In genomic region chr8:85076001-85076400, GRCm38 (mm10) we compare ENCODE assay signal across 9 mouse cellular contexts. TPM values are rescaled to one million over a fixed set of nuclear protein-coding genes. Genes with fewer than 3 reads are reported as not detected.
DNase-seq lines count a peak whose midpoint lies in the region; ATAC-seq and TF ChIP-seq lines count a peak whose summit lies in the region.
"Had no signal": no experiment of that assay in that cellular context is flagged by ENCODE, and none has a peak within 500 bp of the region (broad histone marks: within the 10 kb centered on the region; RNA-seq: fewer than 3 reads in every experiment).

No protein-coding gene starts in this region.

- H3K36me3 ChIP-seq in intestine, postnatal 0 days (ENCODE audit: control insufficient read depth, insufficient read depth): peaks cover 39% of the 10 kb centered on the region
- peaks cover 21% of the 10 kb centered on the region for H3K36me3 ChIP-seq in intestine, embryonic 15.5 days
- peaks cover 37% of the 10 kb centered on the region for H3K36me3 ChIP-seq in ES-Bruce4 (ENCODE audit: control insufficient read depth, insufficient read depth, low read length, poor library complexity, severe bottlenecking)
- H3K36me3 ChIP-seq in forebrain, embryonic 16.5 days (ENCODE audit: control insufficient read depth, insufficient read depth): peaks cover 20% of the 10 kb centered on the region

- no peaks in the 10 kb centered on the region for H3K27me3 ChIP-seq in intestine, postnatal 0 days (replicated peaks; ENCODE audit: control insufficient read depth, insufficient read depth, low read length)
- no peaks in the 10 kb centered on the region for H3K27me3 ChIP-seq in intestine, embryonic 15.5 days (replicated peaks)
- H3K27me3 ChIP-seq in ES-Bruce4 (ENCODE audit: control insufficient read depth, insufficient read depth, low read length, poor library complexity, severe bottlenecking): no peaks in the 10 kb centered on the region
- H3K27me3 ChIP-seq in forebrain, embryonic 16.5 days (replicated peaks; ENCODE audit: control insufficient read depth, insufficient read depth, low read length): no peaks in the 10 kb centered on the region
- H3K27me3 ChIP-seq: limb, embryonic 13.5 days had no signal

- ATAC-seq in intestine, postnatal 0 days: no peak
- no peak for ATAC-seq in intestine, embryonic 15.5 days
- ATAC-seq in forebrain, embryonic 16.5 days: no peak

- no peak for TF ChIP-seq POLR2A in ES-Bruce4 (IDR thresholded peaks at IDR 0.05; ENCODE audit: insufficient read depth, low read length)

- TF ChIP-seq CTCF in intestine, postnatal 0 days (IDR thresholded peaks at IDR 0.05; ENCODE audit: low read depth): peak; percentile 71
- TF ChIP-seq CTCF in ES-Bruce4 (IDR thresholded peaks at IDR 0.05; ENCODE audit: low read depth, low read length): peak; percentile 90

- H3K4me2 ChIP-seq in intestine, postnatal 0 days (replicated peaks; ENCODE audit: low read depth): no peak overlapping the region
- no peak overlapping the region for H3K4me2 ChIP-seq in intestine, embryonic 15.5 days (replicated peaks)
- no peak overlapping the region for H3K4me2 ChIP-seq in forebrain, embryonic 16.5 days (ENCODE audit: low read length)
- H3K4me2 ChIP-seq: limb, embryonic 13.5 days had no signal

- DNase-seq in adrenal gland, postnatal 25 days: peak; percentile 45
- peak; percentile 71 for DNase-seq in kidney, postnatal 10 days
- DNase-seq in retina, postnatal 1 day: peak; percentile 50
- no peak for DNase-seq in layer of hippocampus, adult 11-12 months (ENCODE audit: low spot score)

- no peak overlapping the region for H3K27ac ChIP-seq in intestine, postnatal 0 days (ENCODE audit: low read depth, low read length)
- no peak overlapping the region for H3K27ac ChIP-seq in intestine, embryonic 15.5 days
- no peak overlapping the region for H3K27ac ChIP-seq in ES-Bruce4 (ENCODE audit: insufficient read depth, low read length)
- no peak overlapping the region for H3K27ac ChIP-seq in forebrain, embryonic 16.5 days (ENCODE audit: low read length)
- H3K27ac ChIP-seq: limb, embryonic 13.5 days had no signal

- no peaks in the 10 kb centered on the region; the same call in 1 of the 2 replicates for H3K4me1 ChIP-seq in intestine, postnatal 0 days (replicated peaks; ENCODE audit: control insufficient read depth, insufficient read depth, low read length)
- H3K4me1 ChIP-seq in intestine, embryonic 15.5 days (replicated peaks): 0 out of 2 replicates have a peak, but pooled peaks cover 4% of the 10 kb centered on the region
- no peaks in the 10 kb centered on the region for H3K4me1 ChIP-seq in ES-Bruce4 (ENCODE audit: control insufficient read depth, insufficient read depth, low read length)
- peaks cover 20% of the 10 kb centered on the region for H3K4me1 ChIP-seq in forebrain, embryonic 16.5 days (replicated peaks; ENCODE audit: control insufficient read depth, insufficient read depth, low read length)

- no peaks in the 10 kb centered on the region for H3K9me3 ChIP-seq in intestine, postnatal 0 days (ENCODE audit: control insufficient read depth)
- H3K9me3 ChIP-seq in intestine, embryonic 15.5 days: no peaks in the 10 kb centered on the region
- H3K9me3 ChIP-seq in ES-Bruce4 (replicated peaks; ENCODE audit: control insufficient read depth, insufficient read depth, low read length, poor library complexity, severe bottlenecking): no peaks in the 10 kb centered on the region
- H3K9me3 ChIP-seq in forebrain, embryonic 16.5 days (ENCODE audit: control insufficient read depth, low read length): no peaks in the 10 kb centered on the region
- H3K9me3 ChIP-seq: limb, embryonic 13.5 days had no signal

- no peak for TF ChIP-seq EP300 in ES-Bruce4 (IDR thresholded peaks at IDR 0.05; ENCODE audit: insufficient read depth, low read depth, low read length)

- no peak overlapping the region for H3K4me3 ChIP-seq in intestine, postnatal 0 days (ENCODE audit: low read depth, low read length)
- no peak overlapping the region for H3K4me3 ChIP-seq in intestine, embryonic 15.5 days (replicated peaks)
- no peak overlapping the region for H3K4me3 ChIP-seq in ES-Bruce4 (ENCODE audit: low read depth, low read length)
- H3K4me3 ChIP-seq in forebrain, embryonic 16.5 days (replicated peaks; ENCODE audit: low read length): no peak overlapping the region
- H3K4me3 ChIP-seq: limb, embryonic 13.5 days had no signal

- no peak overlapping the region for H3K9ac ChIP-seq in intestine, postnatal 0 days (ENCODE audit: low read depth, low read length)
- no peak overlapping the region for H3K9ac ChIP-seq in intestine, embryonic 15.5 days
- H3K9ac ChIP-seq in ES-Bruce4 (ENCODE audit: low read depth, poor library complexity, severe bottlenecking): no peak overlapping the region
- H3K9ac ChIP-seq in forebrain, embryonic 16.5 days (replicated peaks; ENCODE audit: low read depth, low read length): no peak overlapping the region
- H3K9ac ChIP-seq: limb, embryonic 13.5 days had no signal

- WGBS in intestine, postnatal 0 days: 69% methylated on average over 9 of the region's 9 CpGs
- 69% methylated on average over 9 of the region's 9 CpGs for WGBS in intestine, embryonic 15.5 days
- 82% methylated on average over 9 of the region's 9 CpGs for WGBS in forebrain, embryonic 16.5 days

RNA-seq across cellular contexts. Expression of gene Dhps, which starts 4.4 kb away (rescaled TPM):
- 46.6 and 54.9 TPM in 2 replicates for polyA plus RNA-seq in intestine, postnatal 0 days (2015; fragmentation: Nextera tagmentation; extraction: Ambion mirVana)
- polyA plus RNA-seq in intestine, embryonic 15.5 days (2015; fragmentation: Nextera tagmentation; extraction: Ambion mirVana): 56.6 and 57.5 TPM in 2 replicates
- polyA plus RNA-seq in ES-Bruce4 (2011; ENCODE audit: insufficient read depth, insufficient read length, low read depth, missing spikeins): 43.3 and 47.0 TPM in 2 replicates
- 25.8 and 36.9 TPM in 2 replicates for total RNA-seq in adrenal gland, postnatal 25 days (2021)
- 87.2 and 98.7 TPM in 2 replicates for polyA plus RNA-seq in forebrain, embryonic 16.5 days (2015; fragmentation: Nextera tagmentation; extraction: Ambion mirVana)

RNA-seq across cellular contexts. Expression of gene Wdr83os, which starts 4.5 kb away (rescaled TPM):
- 93.1 and 93.6 TPM in 2 replicates for polyA plus RNA-seq in intestine, postnatal 0 days (2015; fragmentation: Nextera tagmentation; extraction: Ambion mirVana)
- polyA plus RNA-seq in intestine, embryonic 15.5 days (2015; fragmentation: Nextera tagmentation; extraction: Ambion mirVana): 133 and 151 TPM in 2 replicates
- polyA plus RNA-seq in ES-Bruce4 (2011; ENCODE audit: insufficient read depth, insufficient read length, low read depth, missing spikeins): 82.5 and 105 TPM in 2 replicates
- 86.5 and 108 TPM in 2 replicates for total RNA-seq in adrenal gland, postnatal 25 days (2021)
- 129 and 133 TPM in 2 replicates for polyA plus RNA-seq in forebrain, embryonic 16.5 days (2015; fragmentation: Nextera tagmentation; extraction: Ambion mirVana)

RNA-seq across cellular contexts. Expression of gene Wdr83, which starts 5.1 kb away (rescaled TPM):
- 23.0 and 25.5 TPM in 2 replicates for polyA plus RNA-seq in intestine, postnatal 0 days (2015; fragmentation: Nextera tagmentation; extraction: Ambion mirVana)
- polyA plus RNA-seq in intestine, embryonic 15.5 days (2015; fragmentation: Nextera tagmentation; extraction: Ambion mirVana): 35.7 and 42.9 TPM in 2 replicates
- 16.5 and 16.8 TPM in 2 replicates for polyA plus RNA-seq in ES-Bruce4 (2011; ENCODE audit: insufficient read depth, insufficient read length, low read depth, missing spikeins)
- 22.7 and 29.2 TPM in 2 replicates for total RNA-seq in adrenal gland, postnatal 25 days (2021)
- 53.1 and 61.1 TPM in 2 replicates for polyA plus RNA-seq in forebrain, embryonic 16.5 days (2015; fragmentation: Nextera tagmentation; extraction: Ambion mirVana)

RNA-seq across cellular contexts. Expression of gene Man2b1, which starts 7.1 kb away (rescaled TPM):
- 80.9 and 87.5 TPM in 2 replicates for polyA plus RNA-seq in intestine, postnatal 0 days (2015; fragmentation: Nextera tagmentation; extraction: Ambion mirVana)
- 55.4 and 55.7 TPM in 2 replicates for polyA plus RNA-seq in intestine, embryonic 15.5 days (2015; fragmentation: Nextera tagmentation; extraction: Ambion mirVana)
- polyA plus RNA-seq in ES-Bruce4 (2011; ENCODE audit: insufficient read depth, insufficient read length, low read depth, missing spikeins): 36.0 and 42.2 TPM in 2 replicates
- total RNA-seq in adrenal gland, postnatal 25 days (2021): 54.3 and 58.5 TPM in 2 replicates
- 15.6 and 17.7 TPM in 2 replicates for polyA plus RNA-seq in forebrain, embryonic 16.5 days (2015; fragmentation: Nextera tagmentation; extraction: Ambion mirVana)

RNA-seq across cellular contexts. Expression of gene Gm5741, which starts 8.2 kb away (rescaled TPM):
- polyA plus RNA-seq in intestine, postnatal 0 days (2015; fragmentation: Nextera tagmentation; extraction: Ambion mirVana): 0.60 TPM in 1 of 2 replicates, not detected in the other
- polyA plus RNA-seq in intestine, embryonic 15.5 days (2015; fragmentation: Nextera tagmentation; extraction: Ambion mirVana): not detected in 2 replicates
- polyA plus RNA-seq in ES-Bruce4 (2011; ENCODE audit: insufficient read depth, insufficient read length, low read depth, missing spikeins): not detected in 2 replicates
- total RNA-seq in adrenal gland, postnatal 25 days (2021): not detected in 2 replicates
- polyA plus RNA-seq in forebrain, embryonic 16.5 days (2015; fragmentation: Nextera tagmentation; extraction: Ambion mirVana): 0.84 TPM in 1 of 2 replicates, not detected in the other
